Mouse (Mus musculus): ENCODE results near the gene Herc2.
"Not testable (repeated sequence)": the region's sequence is repeated elsewhere in the genome, so short reads cannot be mapped to it uniquely, and the experiment has no call there.

Herc2 gene

DNA sequence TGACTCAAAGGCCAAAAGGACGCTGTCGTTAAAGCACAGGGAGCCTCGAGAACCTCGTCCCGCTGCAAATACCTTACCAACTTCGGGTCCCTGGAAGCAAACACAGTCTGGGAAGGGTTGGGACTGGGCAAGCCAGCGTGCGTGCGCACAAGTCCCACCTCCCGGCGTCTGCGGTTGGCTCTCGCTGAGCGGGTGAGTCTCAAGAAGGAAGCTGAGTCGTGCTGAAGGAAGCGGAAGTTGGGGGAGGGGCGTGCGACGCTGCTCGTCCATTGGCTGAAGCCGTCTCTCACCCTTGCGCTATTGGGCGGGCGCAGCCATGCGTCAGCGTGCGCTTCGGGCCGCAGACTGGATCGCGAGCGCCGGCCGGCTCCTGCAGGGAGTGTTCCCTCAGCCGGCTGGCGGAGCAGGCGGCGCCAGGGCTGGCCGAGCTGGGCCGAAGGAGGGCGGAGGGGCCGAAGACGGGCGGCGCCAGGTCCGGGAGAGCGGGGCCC, at the start of gene Herc2:
Gene Herc2 (plus strand): TSS at position 366 of the 491 bp plus-strand sequence.
- DNase-seq (ENCODE audit: low read depth, low spot score): peak; percentile 99

DNA sequence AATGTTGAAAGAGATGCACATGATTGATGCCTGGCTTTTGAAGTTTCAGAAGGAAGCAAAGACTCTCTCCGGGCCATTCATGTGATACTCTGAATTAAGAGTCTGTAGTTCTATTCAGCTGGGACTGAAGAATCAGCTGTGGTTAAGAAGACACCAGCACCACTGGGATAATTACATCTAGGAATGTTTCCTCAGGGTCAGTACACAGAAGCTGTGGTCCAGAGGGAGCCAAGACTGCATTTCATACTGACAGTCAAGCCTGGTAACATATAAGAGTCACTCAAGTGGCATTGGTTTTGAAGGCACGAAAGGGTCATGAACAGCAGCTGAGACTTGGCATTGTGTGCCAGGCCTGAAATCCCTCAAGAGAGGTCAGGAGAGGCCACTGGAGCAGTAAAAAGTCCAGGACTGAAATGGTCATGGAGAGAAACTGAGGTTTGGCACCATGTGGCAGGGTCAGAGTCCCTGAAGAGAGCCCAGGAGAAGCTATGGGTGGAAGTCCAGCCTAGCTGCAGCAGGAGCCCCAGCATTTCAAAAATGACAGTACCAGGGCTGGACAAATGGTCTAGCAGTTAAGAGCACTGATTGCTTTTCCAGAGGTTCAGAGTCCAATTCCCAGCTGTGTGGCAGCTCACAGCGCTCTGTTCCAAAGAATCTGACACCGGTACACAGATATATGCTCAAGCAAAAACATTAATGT, 39.5 kb upstream of the Herc2 start:
- no peak for DNase-seq (ENCODE audit: low read depth, low spot score)

DNA sequence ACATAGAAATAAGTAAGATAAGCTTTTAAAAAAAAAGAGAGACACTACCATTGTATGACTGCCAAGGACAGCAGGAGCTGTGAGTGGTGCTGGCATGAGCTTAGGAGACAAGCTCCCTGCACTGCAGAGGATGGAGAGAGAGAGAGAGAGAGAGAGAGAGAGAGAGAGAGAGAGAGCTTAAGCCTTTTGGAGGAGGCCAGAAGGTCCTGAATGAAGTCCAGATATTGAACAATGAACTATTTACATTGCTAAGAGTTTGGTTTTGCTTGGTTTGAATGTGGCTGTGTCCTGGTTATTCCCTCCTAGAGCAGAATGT, 39.0 kb upstream of the Herc2 start:
- DNase-seq (ENCODE audit: low read depth, low spot score): no peak

DNA sequence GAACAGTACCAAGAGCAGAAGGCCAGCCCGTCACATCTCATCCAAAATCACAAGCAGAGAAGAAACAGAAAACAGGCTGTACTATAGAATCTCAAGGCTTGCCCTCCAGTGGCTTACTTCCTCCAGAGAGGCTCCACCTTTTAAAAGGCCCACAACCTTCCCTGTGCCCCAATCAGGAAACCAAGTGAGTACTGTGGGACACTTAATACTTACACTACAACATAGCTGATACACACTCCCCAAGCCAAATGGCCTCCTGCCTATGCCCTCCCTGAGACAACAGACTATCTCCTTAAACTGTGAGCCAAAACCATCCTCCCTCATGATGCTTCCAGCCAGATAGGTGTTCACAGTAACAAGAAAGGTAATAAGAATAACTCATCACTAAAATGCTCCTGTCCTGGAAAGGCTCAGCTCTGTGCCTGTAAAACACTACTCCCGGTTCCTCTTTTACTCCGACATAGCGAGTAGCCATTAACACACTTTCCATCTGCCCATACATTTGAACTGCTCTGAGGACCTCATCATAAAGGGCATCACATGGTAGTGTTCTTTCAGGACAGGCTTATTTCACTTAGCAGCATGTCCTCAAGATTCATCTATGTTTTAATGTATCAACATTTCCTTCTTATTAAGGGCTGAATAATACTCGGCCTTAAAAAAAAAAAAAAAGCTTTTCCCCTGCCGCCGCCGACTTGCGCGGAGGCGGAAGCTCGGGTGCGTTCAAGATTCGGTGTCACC, 36.6 kb upstream of the Herc2 start:
- DNase-seq (ENCODE audit: low read depth, low spot score): peak; percentile 54

DNA sequence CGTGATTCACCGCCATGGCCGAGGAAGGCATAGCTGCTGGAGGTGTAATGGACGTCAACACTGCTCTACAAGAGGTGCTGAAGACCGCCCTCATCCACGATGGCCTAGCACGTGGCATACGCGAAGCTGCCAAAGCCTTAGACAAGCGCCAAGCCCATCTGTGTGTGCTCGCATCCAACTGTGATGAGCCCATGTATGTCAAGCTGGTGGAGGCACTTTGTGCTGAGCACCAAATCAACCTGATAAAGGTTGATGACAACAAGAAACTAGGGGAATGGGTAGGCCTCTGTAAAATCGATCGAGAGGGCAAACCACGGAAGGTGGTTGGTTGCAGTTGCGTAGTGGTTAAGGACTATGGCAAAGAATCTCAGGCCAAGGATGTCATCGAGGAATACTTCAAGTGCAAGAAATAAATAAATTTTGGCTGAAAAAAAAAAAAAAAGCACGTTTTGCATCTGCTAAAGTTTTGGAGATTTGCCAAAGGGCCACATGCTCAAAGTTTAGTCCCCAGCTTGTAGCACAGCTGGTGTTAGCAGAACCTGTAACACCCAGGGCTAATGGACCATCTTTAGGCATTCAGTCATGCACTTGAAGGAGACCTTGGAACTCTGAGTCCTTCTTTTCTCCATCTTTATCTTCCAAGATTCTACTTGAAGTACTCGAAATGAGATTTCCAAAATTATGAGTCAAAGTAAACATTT, 35.8 kb upstream of the Herc2 start:
- not testable (repeated sequence) for DNase-seq (ENCODE audit: low read depth, low spot score)

DNA sequence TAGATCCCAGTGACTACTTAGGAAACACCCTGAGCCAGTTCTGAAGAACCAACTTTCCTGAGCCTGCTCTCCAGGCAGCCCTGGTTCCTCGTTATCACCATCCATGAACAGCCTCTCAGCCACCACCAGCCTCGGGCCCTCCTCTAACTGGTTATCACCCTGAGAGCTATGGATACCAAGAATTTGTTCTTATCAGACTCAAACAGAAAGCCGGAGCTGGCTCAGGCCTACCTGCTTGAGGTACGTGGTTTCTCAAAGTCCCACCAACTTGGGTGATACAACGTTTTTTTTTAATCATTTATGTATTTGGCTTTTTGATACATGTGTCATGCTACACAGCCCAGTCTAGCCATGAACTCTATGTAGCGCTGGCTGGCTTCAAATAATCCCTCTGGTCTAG, 34.8 kb upstream of the Herc2 start:
- peak; percentile 87 for DNase-seq (ENCODE audit: low read depth, low spot score)

DNA sequence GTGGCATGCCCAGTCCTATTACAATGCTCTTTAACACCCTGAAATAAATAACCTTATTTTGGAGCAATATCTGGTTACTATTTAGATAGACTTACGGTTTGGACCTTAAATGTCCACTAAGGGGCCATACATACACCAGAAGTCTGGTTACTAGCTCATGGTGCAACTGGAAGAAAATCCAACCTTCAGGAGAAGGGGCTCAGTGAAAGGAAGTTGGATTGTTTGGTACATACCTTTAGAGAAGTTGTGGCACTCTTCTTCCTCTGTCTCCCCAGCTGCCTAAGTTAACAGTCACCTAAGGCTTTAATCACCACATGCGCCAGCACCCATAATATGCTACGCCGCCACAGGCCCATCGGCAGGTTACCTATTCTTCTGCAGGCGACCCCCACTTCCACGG, 34.2 kb upstream of the Herc2 start:
- peak; percentile 25 for DNase-seq (ENCODE audit: low read depth, low spot score)

DNA sequence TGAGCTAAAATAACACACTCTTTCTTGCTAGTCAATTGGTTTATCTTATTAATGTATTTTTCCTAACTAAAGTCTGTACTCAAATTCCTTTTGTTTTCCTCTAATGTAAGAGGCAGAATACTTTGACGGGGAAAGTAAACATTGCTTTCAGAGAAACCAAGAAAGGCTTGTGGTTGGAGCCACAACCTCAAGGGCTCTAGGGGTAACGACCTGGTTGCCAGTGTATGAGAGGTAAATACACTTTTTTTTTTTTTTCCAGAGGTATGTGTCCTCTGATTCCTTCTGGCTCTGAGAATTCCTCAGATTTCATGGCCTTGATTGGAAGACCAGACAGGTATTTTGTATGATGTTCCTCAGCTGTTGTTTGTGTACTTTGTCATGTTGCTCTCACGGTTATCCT, 32.2 kb upstream of the Herc2 start:
- no peak for DNase-seq (ENCODE audit: low read depth, low spot score)

DNA sequence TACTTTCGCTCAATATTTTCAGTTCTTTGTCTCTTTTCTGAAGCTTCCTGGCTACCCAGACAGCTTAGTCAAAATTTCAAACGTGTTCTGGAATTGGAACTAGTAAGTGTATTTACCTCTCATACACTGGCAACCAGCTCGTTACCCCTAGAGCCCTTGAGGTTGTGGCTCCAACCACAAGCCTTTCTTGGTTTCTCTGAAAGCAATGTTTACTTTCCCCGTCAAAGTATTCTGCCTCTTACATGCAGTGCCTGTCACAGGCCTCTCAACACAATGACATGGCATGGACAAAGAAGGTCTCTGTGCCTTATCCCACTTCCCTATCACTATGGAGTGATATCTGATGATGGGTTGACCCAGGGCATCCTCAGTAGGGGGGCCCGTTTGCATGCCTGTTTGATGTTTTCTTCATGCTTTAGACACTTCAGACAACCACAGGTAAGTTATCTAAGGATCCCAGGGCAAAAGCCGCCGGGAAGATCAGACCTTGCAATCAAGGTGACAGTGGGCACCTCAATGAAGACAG, 31.5 kb upstream of the Herc2 start:
- DNase-seq (ENCODE audit: low read depth, low spot score): no peak

DNA sequence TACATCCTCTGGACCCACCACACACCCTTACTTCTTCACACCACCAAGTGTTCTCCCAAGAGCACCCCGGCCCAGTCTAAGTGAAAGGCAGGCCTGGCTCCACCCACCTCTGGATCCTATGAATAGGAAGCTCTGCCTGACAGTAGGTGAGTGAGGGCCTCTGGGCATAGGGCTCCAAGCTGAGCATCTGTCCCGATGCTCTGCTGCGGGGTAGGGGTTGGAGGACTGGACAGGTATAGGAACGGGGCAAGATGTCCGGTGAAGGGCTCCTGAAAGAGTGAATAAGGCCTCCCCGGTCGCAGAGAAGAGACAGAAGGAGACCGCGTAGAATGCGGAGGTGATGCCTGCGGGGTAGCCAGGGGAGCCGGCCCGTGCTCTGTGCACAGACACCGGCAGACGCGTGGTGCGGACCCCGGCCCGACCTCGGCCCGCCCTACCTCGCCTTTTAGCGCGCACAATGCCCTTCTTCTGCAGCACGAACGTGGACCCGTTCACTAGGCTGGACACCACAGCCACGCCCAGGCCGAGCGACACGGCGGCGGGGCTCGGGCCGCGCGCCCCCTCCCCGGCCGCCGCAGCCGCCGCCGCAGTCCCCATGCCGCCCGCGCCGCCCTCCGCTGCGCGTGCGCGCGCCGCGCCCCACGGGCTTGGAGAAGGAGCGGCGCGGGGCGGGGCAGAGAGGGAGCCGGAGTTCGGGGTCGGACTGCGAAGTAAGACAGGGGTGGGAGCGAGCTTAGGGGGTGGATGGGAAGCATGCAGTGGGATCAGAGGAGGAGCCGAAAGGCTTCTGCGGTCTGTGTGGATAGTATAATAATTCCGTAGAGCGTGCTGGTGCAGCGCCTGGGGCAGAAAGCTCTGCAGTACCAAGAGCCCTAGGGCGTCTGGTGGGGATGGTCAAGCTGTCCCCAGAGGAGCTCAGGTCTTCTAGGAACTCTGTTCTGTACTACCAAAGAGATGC, 30.7 kb upstream of the Herc2 start:
- peak; percentile 68 for DNase-seq (ENCODE audit: low read depth, low spot score)

DNA sequence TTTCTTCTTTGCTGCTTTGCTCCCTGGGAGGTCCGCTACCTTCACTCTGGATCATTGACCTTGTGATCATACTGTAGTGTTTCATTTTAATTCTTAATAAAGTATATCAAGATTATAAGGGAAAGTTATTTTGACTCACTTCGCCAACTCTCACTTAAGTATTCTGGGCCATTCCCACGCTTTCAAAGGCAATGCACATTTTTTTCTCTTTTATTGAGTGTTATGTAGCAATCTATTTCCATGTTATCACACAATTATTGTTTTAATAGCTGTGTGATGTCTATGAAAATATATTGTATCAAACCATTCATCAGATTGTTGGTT, 30.1 kb upstream of the Herc2 start, which contains the start of gene Nipa1:
Gene Nipa1 (minus strand): TSS at position 25 of the 324 bp plus-strand sequence.
- no peak for DNase-seq (ENCODE audit: low read depth, low spot score)

DNA sequence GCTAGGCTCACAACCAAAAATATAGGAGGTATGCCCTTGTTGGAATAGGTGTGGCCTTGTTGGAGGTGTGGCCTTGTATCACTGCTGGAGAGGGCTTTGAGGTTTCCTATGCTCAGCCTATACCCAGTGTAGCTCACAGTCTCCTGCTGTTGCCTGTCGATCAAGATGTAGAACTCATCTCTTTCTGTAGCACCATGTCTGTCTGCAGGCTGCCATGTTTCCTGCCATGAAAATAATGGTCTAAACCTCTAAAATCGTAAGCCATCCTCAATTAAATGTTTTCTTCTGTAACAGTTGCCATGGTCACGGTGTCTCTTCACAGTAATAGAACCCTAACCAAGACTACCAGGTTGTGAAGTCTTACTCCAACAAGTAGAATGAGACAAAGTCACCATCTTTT, 26.4 kb upstream of the Herc2 start:
- no peak for DNase-seq (ENCODE audit: low read depth, low spot score)

DNA sequence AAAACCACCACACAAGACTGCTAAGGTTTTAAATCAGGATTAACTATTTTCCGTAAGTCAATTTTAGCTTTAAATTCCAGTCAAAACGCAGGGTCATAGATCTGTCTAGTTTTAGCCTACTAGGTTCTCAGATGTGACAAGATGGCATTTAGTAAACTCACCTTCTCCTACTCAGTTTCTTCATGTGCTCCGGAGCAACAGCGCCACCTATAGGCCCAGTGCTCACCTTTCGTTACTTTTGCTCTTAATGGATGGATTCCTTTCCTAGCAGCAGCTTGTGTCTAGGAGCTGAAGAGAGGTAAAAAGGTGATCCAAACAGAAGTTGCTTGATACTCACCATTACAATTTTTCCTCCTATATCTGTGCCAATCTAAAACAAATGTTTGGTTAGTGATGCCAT, 7.6 kb upstream of the Herc2 start:
- DNase-seq (ENCODE audit: low read depth, low spot score): peak; percentile 90

DNA sequence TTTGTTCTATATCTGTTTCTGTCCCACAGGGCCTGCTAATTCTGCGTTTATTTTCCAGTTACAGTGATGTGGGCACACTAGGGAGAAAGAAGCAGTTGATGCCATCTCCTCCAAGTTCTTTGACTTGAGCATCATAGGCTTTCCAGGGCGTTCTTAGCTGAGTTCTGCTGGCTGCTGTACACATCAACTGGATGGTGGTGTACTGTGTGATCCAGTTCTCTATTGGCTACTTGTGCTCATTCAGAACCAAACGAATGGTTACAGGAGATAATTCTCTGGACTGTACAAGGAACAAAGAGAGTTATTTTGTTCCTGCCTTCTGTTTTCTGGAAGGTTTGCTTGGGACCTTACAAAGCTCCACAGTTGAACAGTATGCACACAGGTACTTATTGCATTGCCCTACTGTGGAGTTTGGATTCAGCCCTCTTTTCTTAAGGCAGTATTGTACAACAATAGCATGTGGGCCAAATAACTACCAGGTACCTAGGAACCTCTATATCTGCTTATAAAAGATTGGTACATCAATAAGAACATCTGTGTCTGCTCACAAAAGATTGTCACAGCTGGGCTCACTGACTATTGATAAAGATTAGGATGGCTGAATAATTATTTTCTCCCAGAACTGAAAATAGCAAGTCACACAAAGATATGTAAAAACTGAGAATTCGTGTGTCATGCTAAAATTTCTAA, 6.3 kb upstream of the Herc2 start:
- no peak for DNase-seq (ENCODE audit: low read depth, low spot score)

DNA sequence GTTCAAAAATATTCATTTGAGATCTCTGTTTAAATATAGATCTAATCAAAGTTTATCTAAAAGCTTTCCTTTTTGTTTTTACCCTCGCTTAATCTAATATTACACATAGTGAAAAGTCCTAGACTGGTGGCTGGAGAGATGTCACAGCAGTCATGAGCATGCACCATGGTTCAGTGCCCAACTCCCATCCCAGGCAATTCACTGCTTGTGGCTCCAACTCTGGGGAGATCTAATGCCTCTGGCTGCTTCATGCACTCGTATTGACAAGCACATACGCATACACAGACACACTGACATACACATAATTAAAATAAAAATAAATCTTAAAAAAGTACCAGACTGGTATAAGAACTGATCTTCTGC, 5.7 kb upstream of the Herc2 start:
- DNase-seq (ENCODE audit: low read depth, low spot score): no peak

DNA sequence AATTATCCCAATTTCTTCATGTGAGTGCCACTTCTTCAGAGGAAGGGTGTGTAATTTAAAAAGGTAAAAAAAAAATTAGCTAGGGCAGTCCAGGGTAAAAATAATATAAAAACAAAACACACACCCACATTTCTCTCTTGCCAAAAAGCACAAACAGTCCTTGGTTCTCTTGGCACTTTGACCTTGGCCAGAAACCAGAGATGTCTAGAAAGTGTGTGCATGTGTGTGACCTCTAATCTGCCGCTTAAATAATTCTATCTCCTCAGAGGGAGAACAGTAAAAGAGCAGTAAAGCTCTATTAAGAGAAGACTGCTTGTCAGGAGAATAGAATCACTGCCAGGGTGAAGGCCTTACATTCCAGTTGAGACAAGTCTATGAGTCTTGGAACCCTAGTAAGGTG, 2.8 kb upstream of the Herc2 start:
- DNase-seq (ENCODE audit: low read depth, low spot score): no peak

DNA sequence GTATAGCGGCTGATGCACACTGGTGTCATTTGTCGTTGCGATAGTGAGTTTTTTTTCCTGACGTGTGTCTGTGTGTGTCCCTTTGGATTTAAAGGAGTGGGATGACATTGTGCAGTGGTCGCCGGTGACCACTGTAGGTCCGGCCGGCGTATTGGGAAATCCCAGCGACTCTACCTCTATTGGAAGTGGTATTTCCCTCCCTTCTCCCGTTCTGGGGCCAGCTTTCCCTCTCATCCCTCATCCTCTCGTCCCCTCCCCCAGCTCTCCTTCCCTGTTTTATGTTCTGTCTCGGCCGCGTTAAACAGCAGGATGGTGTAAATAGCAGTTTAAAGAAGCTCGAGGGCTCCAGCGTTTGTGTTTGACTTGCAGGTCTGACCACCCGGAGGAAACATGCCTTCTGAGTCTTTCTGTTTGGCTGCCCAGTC, 503 bp downstream of the Herc2 start:
- no peak for DNase-seq (ENCODE audit: low read depth, low spot score)

DNA sequence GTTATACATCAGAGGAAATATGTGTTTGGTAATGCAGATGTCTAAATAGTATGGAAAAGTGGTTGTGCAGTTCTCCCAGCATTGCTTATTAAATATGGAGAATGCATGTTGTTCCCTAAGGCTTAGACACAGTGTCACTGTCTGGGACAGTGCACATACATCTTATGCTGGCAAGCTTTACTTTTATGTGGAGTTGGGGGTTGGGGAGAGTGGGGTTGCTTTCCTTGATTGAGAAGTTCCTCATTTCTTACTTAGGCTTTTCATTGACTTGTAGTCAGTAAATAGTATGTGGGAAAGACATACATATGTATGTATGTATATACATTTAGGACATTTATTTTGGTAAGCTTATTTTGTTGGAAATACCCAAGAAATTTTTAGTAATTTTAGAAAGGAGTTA, 3.0 kb downstream of the Herc2 start:
- no peak for DNase-seq (ENCODE audit: low read depth, low spot score)

DNA sequence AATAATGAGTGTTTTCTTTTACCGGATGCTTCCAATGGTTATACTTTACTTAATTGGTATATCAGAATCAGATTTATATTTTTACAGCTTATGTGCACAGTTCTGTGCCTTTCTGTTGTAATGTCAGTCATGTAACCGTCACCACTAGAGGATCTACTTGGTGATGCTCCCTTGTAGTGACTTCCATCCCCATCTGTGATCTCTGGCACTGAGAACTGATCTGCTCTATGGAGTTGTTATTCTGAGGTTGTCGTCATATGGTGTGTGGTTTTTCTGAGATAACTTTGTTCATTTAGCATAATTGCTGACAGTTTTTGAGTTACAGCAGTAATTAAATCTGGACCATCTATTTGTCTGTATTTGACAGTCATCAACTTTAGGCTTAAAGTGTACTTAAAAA, 5.3 kb downstream of the Herc2 start:
- DNase-seq (ENCODE audit: low read depth, low spot score): no peak

DNA sequence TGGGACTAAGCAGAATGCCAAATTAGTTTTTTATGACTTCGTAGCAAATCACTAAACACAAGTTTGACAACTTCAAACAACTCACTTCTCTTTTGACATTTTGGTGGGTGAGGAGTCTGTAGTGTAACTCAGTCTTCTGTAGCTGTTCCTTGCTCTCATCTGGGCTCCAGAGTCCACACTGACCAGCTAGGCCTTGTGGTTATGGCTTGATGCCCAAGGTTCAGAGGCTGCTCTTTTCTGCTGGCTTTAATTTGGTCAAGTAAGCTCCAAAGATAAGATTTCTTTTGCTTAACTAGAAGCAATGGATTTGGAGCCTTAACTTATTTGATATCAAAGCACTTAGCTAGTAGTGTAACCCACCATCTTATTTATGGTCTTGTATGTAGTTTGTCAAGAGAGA, 14.9 kb downstream of the Herc2 start:
- DNase-seq (ENCODE audit: low read depth, low spot score): no peak

DNA sequence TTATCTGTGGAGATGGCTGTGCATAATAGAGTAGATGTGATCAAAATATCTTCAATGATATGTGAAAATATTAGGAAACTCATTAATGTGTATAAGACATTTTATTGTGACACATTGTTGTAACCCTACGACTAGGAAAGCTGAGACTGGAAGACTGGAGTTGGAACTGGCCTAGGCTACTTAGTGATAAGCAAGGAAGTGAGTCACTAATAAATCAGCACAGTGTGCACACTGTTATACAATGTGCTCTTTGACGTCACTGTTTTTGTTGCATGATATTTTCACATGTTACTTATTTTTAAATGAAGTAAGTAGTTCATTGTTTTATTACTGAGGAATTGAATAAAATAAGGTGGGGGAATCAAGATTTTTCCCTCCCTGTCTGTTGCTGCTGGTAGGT, 16.1 kb downstream of the Herc2 start:
- no peak for DNase-seq (ENCODE audit: low read depth, low spot score)
